Mouse (Mus musculus): ENCODE measurements at regions not wholly inside any gene's neighbourhood (a gene's known extent, or its start where the extent isn't known, plus 50 kb on each side); places are given as distances from the start of the nearest gene placed in this dataset.

DNA sequence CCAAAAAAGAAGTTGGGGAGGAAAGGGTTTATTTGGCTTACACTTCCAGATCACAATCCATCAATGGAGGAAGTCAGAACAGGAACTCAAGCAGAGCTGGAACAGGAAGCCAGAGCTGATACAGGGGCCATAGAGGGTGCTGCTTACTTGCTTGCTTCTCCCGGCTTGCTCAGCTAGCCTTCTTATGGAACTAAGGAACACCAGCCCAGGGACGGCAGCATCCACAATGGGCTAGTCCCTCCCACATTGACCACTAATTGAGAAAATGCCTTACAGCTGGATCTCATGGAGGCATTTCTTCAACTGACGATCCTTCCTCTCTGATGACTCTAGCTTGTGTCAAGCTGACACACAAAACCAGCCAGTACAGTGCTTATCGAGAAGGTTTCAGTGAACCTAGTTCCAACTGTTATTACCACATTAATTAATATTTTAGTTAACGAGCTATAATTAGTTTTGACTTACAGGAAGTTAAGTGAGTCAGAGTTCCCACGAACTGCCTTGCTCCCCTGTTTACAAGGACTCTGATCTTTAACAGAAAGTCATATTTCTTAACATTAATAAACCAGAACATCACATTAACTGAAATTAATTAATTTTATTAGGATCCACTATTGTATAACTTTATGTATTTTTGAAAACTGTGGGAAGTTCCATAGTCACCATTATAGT lies 158.2 kb downstream of the Calcrl start:
- H3K4me1 ChIP-seq (replicated peaks; ENCODE audit: control insufficient read depth, insufficient read depth, low read length) = no peaks in the 10 kb centered on the region
- no peak overlapping the region for H3K27ac ChIP-seq (ENCODE audit: control insufficient read depth, insufficient read depth, low read length)
- 89% methylated on average over 6 of the region's 6 CpGs for WGBS
- H3K27me3 ChIP-seq (ENCODE audit: control insufficient read depth, insufficient read depth, low read length) = no peaks in the 10 kb centered on the region
- H3K4me3 ChIP-seq (ENCODE audit: control insufficient read depth, insufficient read depth, low read length) = no peak overlapping the region
- no peak for DNase-seq
- TF ChIP-seq POLR2A (IDR thresholded peaks at IDR 0.05; ENCODE audit: control insufficient read depth, extremely low read depth, insufficient read depth, low read length, poor library complexity) = no peak
- TF ChIP-seq CTCF (IDR thresholded peaks at IDR 0.05; ENCODE audit: borderline replicate concordance, control insufficient read depth, extremely low read depth, insufficient read depth, low read length, poor library complexity) = no peak
- H3K36me3 ChIP-seq (ENCODE audit: control insufficient read depth, insufficient read depth, low read length) = no peaks in the 10 kb centered on the region

DNA sequence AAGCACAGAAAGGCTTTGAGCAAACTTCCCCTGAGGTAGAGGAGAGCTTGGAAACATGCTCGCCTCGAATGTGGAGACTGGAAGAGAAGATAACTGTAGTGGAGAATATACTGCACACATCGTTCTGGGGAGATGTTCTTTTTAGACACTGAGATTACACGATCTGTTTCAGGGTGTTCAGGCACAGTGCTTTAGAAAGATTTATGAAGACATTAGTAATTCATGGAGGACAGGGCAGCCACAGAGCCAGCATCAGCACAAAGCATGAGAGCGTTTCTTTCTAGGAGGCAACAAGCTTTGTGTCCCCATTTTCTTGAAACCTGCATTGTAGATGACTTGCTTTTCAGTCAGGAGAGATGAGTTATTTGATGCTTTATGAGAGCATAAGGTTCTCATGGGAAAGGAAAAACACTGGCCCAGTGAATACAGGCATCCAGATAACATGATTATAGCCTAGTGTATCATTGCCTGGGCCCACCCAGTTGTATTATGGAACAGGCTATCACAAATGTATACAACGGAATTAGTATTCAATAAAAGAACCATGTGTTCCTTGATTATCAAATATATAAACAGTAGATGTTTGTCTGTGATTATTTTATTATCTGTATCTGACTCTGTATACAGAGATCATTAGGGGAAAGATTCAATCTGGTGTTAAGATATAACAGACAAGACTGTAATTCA lies 151.0 kb downstream of the Calcrl start:
- no peak for TF ChIP-seq CTCF (IDR thresholded peaks at IDR 0.05; ENCODE audit: borderline replicate concordance, control insufficient read depth, extremely low read depth, insufficient read depth, low read length, poor library complexity)
- Histone ChIP-seq H3K27me3 (ENCODE audit: control insufficient read depth, insufficient read depth, low read length) (no peaks in the 10 kb centered on the region), H3K27ac (ENCODE audit: control insufficient read depth, insufficient read depth, low read length) (no peak overlapping the region), H3K36me3 (ENCODE audit: control insufficient read depth, insufficient read depth, low read length) (no peaks in the 10 kb centered on the region), H3K4me3 (ENCODE audit: control insufficient read depth, insufficient read depth, low read length) (no peak overlapping the region), H3K4me1 (replicated peaks; ENCODE audit: control insufficient read depth, insufficient read depth, low read length) (no peaks in the 10 kb centered on the region)
- no peak for DNase-seq
- WGBS = 87% methylated on average over 6 of the region's 6 CpGs

DNA sequence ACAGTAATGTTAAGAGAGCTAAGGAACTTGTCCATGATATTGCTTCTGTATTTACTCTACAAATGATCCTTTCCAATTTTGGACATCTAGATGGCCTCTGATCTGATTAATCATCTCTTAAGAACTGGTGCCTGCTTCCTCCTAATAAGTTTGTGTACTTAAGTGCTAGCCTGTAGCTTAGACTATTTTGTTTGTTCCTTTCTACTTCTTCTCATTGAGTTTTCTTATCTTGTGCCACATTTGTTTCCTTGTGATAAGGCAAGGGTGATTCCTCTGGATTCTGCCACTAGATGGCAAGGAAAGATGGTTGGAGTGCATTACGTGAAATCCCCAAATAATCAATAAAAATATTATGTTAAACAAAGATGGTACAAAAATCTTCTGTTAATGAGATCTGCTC lies 148.0 kb downstream of the Calcrl start:
- 99% methylated on average over 1 of the region's 1 CpGs for WGBS
- H3K4me1 ChIP-seq (replicated peaks; ENCODE audit: control insufficient read depth, insufficient read depth, low read length) = no peaks in the 10 kb centered on the region
- no peak for TF ChIP-seq POLR2A (IDR thresholded peaks at IDR 0.05; ENCODE audit: control insufficient read depth, extremely low read depth, insufficient read depth, low read length, poor library complexity)
- no peak for TF ChIP-seq CTCF (IDR thresholded peaks at IDR 0.05; ENCODE audit: borderline replicate concordance, control insufficient read depth, extremely low read depth, insufficient read depth, low read length, poor library complexity)

More for the DNA sequence above, 148.0 kb downstream of the Calcrl start:
- H3K27ac ChIP-seq (ENCODE audit: control insufficient read depth, insufficient read depth, low read length) = no peak overlapping the region
- H3K4me3 ChIP-seq (ENCODE audit: control insufficient read depth, insufficient read depth, low read length) = no peak overlapping the region
- no peak for DNase-seq
- no peaks in the 10 kb centered on the region for H3K27me3 ChIP-seq (ENCODE audit: control insufficient read depth, insufficient read depth, low read length)
- H3K36me3 ChIP-seq (ENCODE audit: control insufficient read depth, insufficient read depth, low read length) = no peaks in the 10 kb centered on the region
